Comparison of ENCODE assay signal across 8 mouse cellular contexts in genomic region chr15:83724886-83725269, GRCm38 (mm10). TPM values are rescaled to one million over a fixed set of nuclear protein-coding genes. Genes with fewer than 3 reads are reported as not detected.
DNase-seq lines count a peak whose midpoint lies in the region; ATAC-seq lines count a peak whose summit lies in the region.

Scube1 (minus strand) TSS chr15:83725021.

- H3K4me1 ChIP-seq in intestine, embryonic 15.5 days (replicated peaks) = peaks cover 15% of the 10 kb centered on the region

- H3K4me3 ChIP-seq in intestine, embryonic 15.5 days (replicated peaks) = peak within 1 kb of the TSS; percentile 65

- H3K9ac ChIP-seq in intestine, embryonic 15.5 days = peak within 1 kb of the TSS; percentile 58

- no peak within 1 kb of the TSS for H3K27ac ChIP-seq in intestine, embryonic 15.5 days

- peak within 1 kb of the TSS; percentile 99 for H3K4me2 ChIP-seq in intestine, embryonic 15.5 days (replicated peaks)

- no peaks in the 10 kb centered on the region for H3K36me3 ChIP-seq in intestine, embryonic 15.5 days

- WGBS in intestine, embryonic 15.5 days = under 1% methylated on average over 49 of the region's 51 CpGs

- peaks cover 55% of the 10 kb centered on the region for H3K27me3 ChIP-seq in intestine, embryonic 15.5 days (replicated peaks)

- H3K9me3 ChIP-seq in intestine, embryonic 15.5 days = no peaks in the 10 kb centered on the region

- ATAC-seq in intestine, embryonic 15.5 days = peak; percentile 99
- ATAC-seq in megakaryocyte progenitor cell, adult 5-6 weeks (replicated peaks; ENCODE audit: poor library complexity) = peak; percentile 78

- DNase-seq in adrenal gland, postnatal 14 days = peak; percentile 92
- peak; percentile 79 for DNase-seq in embryo, embryonic 11.5 days (ENCODE audit: low read depth, low spot score)
- peak; percentile 75 to 84 for DNase-seq in gastrocnemius, postnatal 4 days (ENCODE audit: low spot score in 2 of 2)
- peak; percentile 69 to 84 for DNase-seq in left cerebral cortex, adult 9 months (ENCODE audit: low spot score in 2 of 2)
- peak; percentile 89 for DNase-seq in right cerebral cortex, postnatal 4 days
- DNase-seq in MN1 (ENCODE audit: low spot score) = no peak

RNA-seq across cellular contexts. Expression of gene Scube1, which starts in this region (rescaled TPM):
- total RNA-seq in adrenal gland, postnatal 14 days (2021) = 5.9 and 6.6 TPM in 2 replicates
- total RNA-seq in gastrocnemius, postnatal 4 days (2021) = 1 to 10 TPM; 3.3 to 4.6 TPM
- 4.3 and 4.5 TPM in 2 replicates for polyA plus RNA-seq in intestine, embryonic 15.5 days (2015; fragmentation: Nextera tagmentation; extraction: Ambion mirVana)
- not detected in 2 replicates for total RNA-seq in megakaryocyte progenitor cell, adult 5-6 weeks (2015)
- total RNA-seq in megakaryocyte progenitor cell, adult 5-6 weeks (2017) = not detected in 2 replicates

Comparison
In these comparisons a context has a peak if more than half of its experiments do, and no peak if none do; other contexts are left out.
1. Peak in ATAC-seq in megakaryocyte progenitor cell, adult 5-6 weeks; RNA of the gene not detected or under 1 TPM.